Mouse (Mus musculus) midbrain, postnatal 0 days (tissue): Measurements from ENCODE around the gene Spi1. TPM values are rescaled to one million over a fixed set of nuclear protein-coding genes. Genes with fewer than 3 reads are reported as not detected.
"Not testable (repeated sequence)": the region's sequence is repeated elsewhere in the genome, so short reads cannot be mapped to it uniquely, and the experiment has no call there.

Experiments used
- ATAC-seq: fragments of 200-750 bp; cut with Nextera tagmentation; 2 replicates; pipeline ENCODE4 v1.8.0; 2017; ENCODE audit warnings: moderate number of reproducible peaks, mild to moderate bottlenecking, moderate TSS enrichment, moderate library complexity; ENCODE audit not compliant: low FRiP score
- DNase-seq: peaks from one replicate; pipeline ENCODE4 v3.0.0-alpha.2; 2015; ENCODE audit warnings: low spot score
- H3K27ac ChIP-seq: fragments of 300-500 bp; sonication (generic); 2 replicates; pipeline ENCODE4 v1.5.1; 2014; ENCODE audit warnings: low read depth, mild to moderate bottlenecking, low read length, mixed read lengths
- H3K27me3 ChIP-seq: fragments of 300-500 bp; sonication (generic); 2 replicates; pipeline ENCODE4 v1.6.1; 2014; ENCODE audit warnings: low read length, control low read depth, mixed read lengths; ENCODE audit not compliant: insufficient read depth
- H3K36me3 ChIP-seq: fragments of 300-500 bp; sonication (generic); 2 replicates; pipeline ENCODE4 v1.6.1; 2014; ENCODE audit warnings: low read length, control low read depth, mixed read lengths; ENCODE audit not compliant: insufficient read depth
- H3K4me1 ChIP-seq: fragments of 300-500 bp; sonication (generic); 2 replicates; pipeline ENCODE4 v1.6.1; 2014; ENCODE audit warnings: mild to moderate bottlenecking, control low read depth, antibody characterized with exemption, low read length, mixed read lengths; ENCODE audit not compliant: insufficient read depth
- H3K4me2 ChIP-seq: fragments of 300-500 bp; sonication (generic); 2 replicates; pipeline ENCODE4 v1.6.1; 2014; ENCODE audit warnings: low read depth, mild to moderate bottlenecking, low read length, mixed read lengths; ENCODE audit not compliant: poor library complexity, severe bottlenecking
- H3K4me3 ChIP-seq: fragments of 300-500 bp; sonication (generic); 2 replicates; pipeline ENCODE4 v1.5.1; 2014; ENCODE audit warnings: low read depth, mild to moderate bottlenecking, low read length, moderate library complexity
- H3K9ac ChIP-seq: fragments of 300-500 bp; sonication (generic); replicated peaks from 2 replicates; pipeline ENCODE4 v1.6.1; 2014; ENCODE audit warnings: mild to moderate bottlenecking, low read length, moderate library complexity, mixed read lengths; ENCODE audit not compliant: poor library complexity, severe bottlenecking
- H3K9me3 ChIP-seq: fragments of 300-500 bp; sonication (generic); 2 replicates; pipeline ENCODE4 v1.6.1; 2016; ENCODE audit warnings: low read length, control low read depth
- CTCF ChIP-seq: IDR thresholded peaks from 2 replicates; pipeline ENCODE4 v1.5.1; 2016; ENCODE audit warnings: antibody characterized with exemption, mild to moderate bottlenecking
- WGBS: fragments of 180-500 bp; shearing (Covaris S2); extraction: QIAGEN DNeasy Blood & Tissue Kit; methylation state at CpG from one replicate; pipeline ENCODE4 v1.1.7; 2014; 5-methylcytosine and 5-hydroxymethylcytosine counted together
- polyA plus RNA-seq: library from polyadenylated mRNA; unstranded; fragments of >200 nt; fragmentation: Nextera tagmentation; extraction: Ambion mirVana; gene quantifications from 2 replicates; pipeline ENCODE4 v1.2.1, GENCODE M21; 2015
- total RNA-seq: library from RNA; depleted of rRNA; stranded (reverse); fragments of >200 nt; gene quantifications from 2 replicates; pipeline ENCODE4 v1.2.3, GENCODE M21; 2014

Gene Spi1
- total and polyA plus RNA-seq, 2 experiments from 2014 or later = 4.2 to 10.0 TPM

- DNase-seq (no peak), ATAC-seq (no peak)
- no peak overlapping the region for H3K4me2 ChIP-seq
- no peak overlapping the region for H3K9ac ChIP-seq
- TF ChIP-seq CTCF = no peak
- no peaks in the 10 kb centered on the region for H3K36me3 ChIP-seq
- 79% methylated on average over 13 of the region's 13 CpGs for WGBS
- H3K4me1 ChIP-seq = no peaks in the 10 kb centered on the region
- H3K27ac ChIP-seq = no peak overlapping the region
- H3K27me3 ChIP-seq = no peaks in the 10 kb centered on the region
- no peaks in the 10 kb centered on the region for H3K9me3 ChIP-seq
- no peak overlapping the region for H3K4me3 ChIP-seq
These were observed 37.5 kb upstream of the Spi1 start for GRCm38 (mm10) chr2:91044727-91045126.

GRCm38 (mm10) chr2:91045805-91046204 is 36.4 kb upstream of the Spi1 start:
- not testable (repeated sequence) for H3K4me1 ChIP-seq, ATAC-seq, H3K36me3 ChIP-seq, DNase-seq, H3K4me2 ChIP-seq, H3K4me3 ChIP-seq, H3K9ac ChIP-seq, H3K9me3 ChIP-seq, H3K27me3 ChIP-seq, H3K27ac ChIP-seq
- 91% methylated on average over 1 of the region's 1 CpGs for WGBS

DNA sequence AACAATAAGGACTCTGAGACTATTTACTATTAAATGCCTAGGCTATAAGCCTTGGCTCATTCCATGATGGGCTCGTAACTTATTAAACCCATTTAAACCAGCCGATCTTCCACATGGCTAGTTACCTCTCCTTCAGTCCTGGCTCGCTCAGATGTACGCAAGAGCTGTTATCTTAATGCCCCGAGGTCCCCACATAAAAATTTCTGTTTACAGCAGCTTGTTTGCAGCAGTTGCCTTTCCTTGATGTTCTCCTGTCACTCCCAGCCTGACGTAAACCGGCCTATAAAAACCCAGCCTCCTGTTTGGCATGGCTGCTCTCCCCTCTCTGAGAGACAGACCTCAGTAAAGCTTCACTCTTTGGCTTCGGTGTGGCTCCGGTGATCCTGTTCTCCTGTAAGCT is 34.8 kb upstream of the Spi1 start:
- Histone ChIP-seq H3K27ac (no peak overlapping the region), H3K9me3 (no peaks in the 10 kb centered on the region), H3K4me2 (no peak overlapping the region), H3K4me1 (no peaks in the 10 kb centered on the region), H3K9ac (no peak overlapping the region), H3K36me3 (no peaks in the 10 kb centered on the region), H3K4me3 (no peak overlapping the region), H3K27me3 (no peaks in the 10 kb centered on the region)
- TF ChIP-seq CTCF = no peak
- 80% methylated on average over 9 of the region's 9 CpGs for WGBS
- DNase-seq (no peak), ATAC-seq (no peak)

DNA sequence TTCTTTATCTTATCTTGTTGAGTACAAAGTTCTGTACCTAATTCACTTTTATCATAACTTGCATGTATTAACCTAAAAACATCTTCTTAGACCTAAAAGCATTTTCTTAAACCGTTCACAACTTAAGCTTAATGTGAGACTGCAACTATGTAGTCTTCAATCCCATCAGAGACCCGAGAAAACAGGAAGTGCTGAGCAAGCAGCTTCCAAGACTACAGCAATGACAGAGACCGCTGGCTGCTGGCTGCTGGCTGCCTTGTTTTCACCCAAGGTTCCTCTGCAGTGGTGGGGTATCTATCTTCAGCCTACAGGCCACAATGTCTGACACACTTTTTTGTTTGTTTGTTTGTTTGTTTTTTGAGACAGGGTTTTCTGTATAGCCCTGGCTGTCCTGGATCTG is 30.3 kb upstream of the Spi1 start:
- ATAC-seq = no peak
- WGBS = 89% methylated on average over 3 of the region's 3 CpGs
- Histone ChIP-seq H3K36me3 (peaks cover 16% of the 10 kb centered on the region; the same call in 1 of the 2 replicates), H3K4me1 (peaks cover 3% of the 10 kb centered on the region; the same call in 1 of the 2 replicates), H3K27ac (no peak overlapping the region), H3K27me3 (no peaks in the 10 kb centered on the region), H3K9ac (no peak overlapping the region), H3K9me3 (no peaks in the 10 kb centered on the region), H3K4me3 (no peak overlapping the region), H3K4me2 (no peak overlapping the region)
- no peak for DNase-seq
- TF ChIP-seq CTCF = no peak

- WGBS = 60% methylated on average over 2 of the region's 2 CpGs
- Histone ChIP-seq H3K27ac (no peak overlapping the region), H3K36me3 (peaks cover 22% of the 10 kb centered on the region), H3K4me2 (no peak overlapping the region), H3K4me3 (no peak overlapping the region), H3K9me3 (no peaks in the 10 kb centered on the region), H3K4me1 (peaks cover 3% of the 10 kb centered on the region; the same call in 1 of the 2 replicates), H3K9ac (no peak overlapping the region), H3K27me3 (no peaks in the 10 kb centered on the region)
- peak; percentile 26; the same call in 1 of the 2 replicates for TF ChIP-seq CTCF
- DNase-seq (no peak), ATAC-seq (no peak)
These were observed 29.4 kb upstream of the Spi1 start for GRCm38 (mm10) chr2:91052752-91053151.

- Histone ChIP-seq H3K9me3 (no peaks in the 10 kb centered on the region), H3K36me3 (peaks cover 28% of the 10 kb centered on the region), H3K4me3 (peak overlapping the region; percentile 80), H3K27me3 (no peaks in the 10 kb centered on the region), H3K9ac (peak overlapping the region; percentile 84; the same call in 1 of the 2 replicates), H3K4me1 (peaks cover 3% of the 10 kb centered on the region; the same call in 1 of the 2 replicates), H3K4me2 (peak overlapping the region; percentile 85), H3K27ac (no peak overlapping the region; the same call in 1 of the 2 replicates)
- DNase-seq (no peak), ATAC-seq (peak; percentile 47; the same call in 1 of the 2 replicates)
- TF ChIP-seq CTCF = no peak
- WGBS = 0% methylated on average over 6 of the region's 6 CpGs
These were observed 28.8 kb upstream of the Spi1 start for GRCm38 (mm10) chr2:91053181-91053933.
